Mouse (Mus musculus) midbrain, postnatal 0 days (tissue): Measurements from ENCODE around the gene Psmb4. TPM values are rescaled to one million over a fixed set of nuclear protein-coding genes. Genes with fewer than 3 reads are reported as not detected.
"Not testable (repeated sequence)": the region's sequence is repeated elsewhere in the genome, so short reads cannot be mapped to it uniquely, and the experiment has no call there.

Experiments used
- ATAC-seq: fragments of 200-750 bp; cut with Nextera tagmentation; 2 replicates; pipeline ENCODE4 v1.8.0; 2017; ENCODE audit warnings: moderate number of reproducible peaks, mild to moderate bottlenecking, moderate TSS enrichment, moderate library complexity; ENCODE audit not compliant: low FRiP score
- DNase-seq: peaks from one replicate; pipeline ENCODE4 v3.0.0-alpha.2; 2015; ENCODE audit warnings: low spot score
- H3K27ac ChIP-seq: fragments of 300-500 bp; sonication (generic); 2 replicates; pipeline ENCODE4 v1.5.1; 2014; ENCODE audit warnings: low read depth, mild to moderate bottlenecking, low read length, mixed read lengths
- H3K27me3 ChIP-seq: fragments of 300-500 bp; sonication (generic); 2 replicates; pipeline ENCODE4 v1.6.1; 2014; ENCODE audit warnings: low read length, control low read depth, mixed read lengths; ENCODE audit not compliant: insufficient read depth
- H3K36me3 ChIP-seq: fragments of 300-500 bp; sonication (generic); 2 replicates; pipeline ENCODE4 v1.6.1; 2014; ENCODE audit warnings: low read length, control low read depth, mixed read lengths; ENCODE audit not compliant: insufficient read depth
- H3K4me1 ChIP-seq: fragments of 300-500 bp; sonication (generic); 2 replicates; pipeline ENCODE4 v1.6.1; 2014; ENCODE audit warnings: mild to moderate bottlenecking, control low read depth, antibody characterized with exemption, low read length, mixed read lengths; ENCODE audit not compliant: insufficient read depth
- H3K4me2 ChIP-seq: fragments of 300-500 bp; sonication (generic); 2 replicates; pipeline ENCODE4 v1.6.1; 2014; ENCODE audit warnings: low read depth, mild to moderate bottlenecking, low read length, mixed read lengths; ENCODE audit not compliant: poor library complexity, severe bottlenecking
- H3K4me3 ChIP-seq: fragments of 300-500 bp; sonication (generic); 2 replicates; pipeline ENCODE4 v1.5.1; 2014; ENCODE audit warnings: low read depth, mild to moderate bottlenecking, low read length, moderate library complexity
- H3K9ac ChIP-seq: fragments of 300-500 bp; sonication (generic); replicated peaks from 2 replicates; pipeline ENCODE4 v1.6.1; 2014; ENCODE audit warnings: mild to moderate bottlenecking, low read length, moderate library complexity, mixed read lengths; ENCODE audit not compliant: poor library complexity, severe bottlenecking
- H3K9me3 ChIP-seq: fragments of 300-500 bp; sonication (generic); 2 replicates; pipeline ENCODE4 v1.6.1; 2016; ENCODE audit warnings: low read length, control low read depth
- CTCF ChIP-seq: IDR thresholded peaks from 2 replicates; pipeline ENCODE4 v1.5.1; 2016; ENCODE audit warnings: antibody characterized with exemption, mild to moderate bottlenecking
- WGBS: fragments of 180-500 bp; shearing (Covaris S2); extraction: QIAGEN DNeasy Blood & Tissue Kit; methylation state at CpG from one replicate; pipeline ENCODE4 v1.1.7; 2014; 5-methylcytosine and 5-hydroxymethylcytosine counted together
- polyA plus RNA-seq: library from polyadenylated mRNA; unstranded; fragments of >200 nt; fragmentation: Nextera tagmentation; extraction: Ambion mirVana; gene quantifications from 2 replicates; pipeline ENCODE4 v1.2.1, GENCODE M21; 2015
- total RNA-seq: library from RNA; depleted of rRNA; stranded (reverse); fragments of >200 nt; gene quantifications from 2 replicates; pipeline ENCODE4 v1.2.3, GENCODE M21; 2014

Psmb4 gene
- total and polyA plus RNA-seq, 2 experiments from 2014 or later = 270 to 358 TPM

DNA sequence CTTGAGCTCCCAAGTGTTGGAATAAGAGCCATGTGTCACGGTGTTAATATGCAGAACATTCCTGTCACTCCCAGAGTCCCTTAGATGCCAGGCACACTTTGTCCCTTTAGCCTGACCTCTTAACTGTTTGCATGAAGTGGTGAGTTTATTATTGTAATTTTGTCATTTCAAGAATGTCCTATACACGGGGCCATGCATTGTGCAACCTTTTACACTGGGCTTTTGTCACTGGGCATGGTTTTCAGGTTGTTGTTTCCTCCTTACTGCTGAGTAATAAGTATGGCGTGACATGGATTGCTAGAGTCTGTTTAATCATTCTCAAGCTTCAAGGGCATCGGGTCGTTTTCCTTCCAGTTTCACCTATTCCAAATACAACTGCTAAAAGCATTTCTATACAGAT lies 27.0 kb upstream of the Psmb4 start:
- no peak overlapping the region for H3K4me3 ChIP-seq
- WGBS = 76% methylated on average over 5 of the region's 5 CpGs
- H3K4me2 ChIP-seq = no peak overlapping the region
- no peak overlapping the region for H3K27ac ChIP-seq
- H3K27me3 ChIP-seq = no peaks in the 10 kb centered on the region
- H3K36me3 ChIP-seq = no peaks in the 10 kb centered on the region
- no peaks in the 10 kb centered on the region for H3K4me1 ChIP-seq
- H3K9me3 ChIP-seq = no peaks in the 10 kb centered on the region
- H3K9ac ChIP-seq = no peak overlapping the region
- TF ChIP-seq CTCF = no peak
- no peak for DNase-seq
- ATAC-seq = no peak

DNA sequence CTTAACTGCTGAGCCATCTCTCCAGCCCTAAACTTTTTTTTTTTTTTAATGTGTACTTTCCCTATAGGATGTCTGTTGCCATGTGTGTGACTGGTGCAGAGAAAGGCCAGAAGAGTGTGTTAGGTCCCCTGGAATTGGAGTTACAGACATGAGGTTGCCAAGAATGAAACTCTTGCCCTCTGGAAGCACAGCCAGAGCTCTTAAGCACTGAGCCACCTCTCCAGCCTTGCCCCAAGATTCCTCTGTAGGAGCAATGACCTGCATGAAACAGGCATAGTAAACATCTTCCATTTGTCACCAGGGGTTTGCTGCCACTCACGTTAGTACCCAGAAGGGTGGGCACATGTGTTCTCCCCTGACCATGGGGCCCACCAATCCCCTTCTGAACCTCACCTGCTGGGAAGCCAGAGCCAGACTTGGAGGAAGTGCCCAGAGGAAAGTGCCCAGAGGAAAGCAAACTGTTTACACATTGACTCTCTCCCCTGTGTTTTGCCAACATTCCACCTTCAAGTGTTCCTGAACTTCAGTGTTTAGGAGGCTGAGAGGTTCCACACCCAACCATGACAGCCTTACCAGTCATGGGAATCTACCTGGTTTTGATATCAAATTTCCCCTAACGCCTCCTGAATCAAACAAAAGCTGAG lies 24.4 kb upstream of the Psmb4 start:
- no peak for ATAC-seq
- no peak for TF ChIP-seq CTCF
- 75% methylated on average over 2 of the region's 2 CpGs for WGBS

DNA sequence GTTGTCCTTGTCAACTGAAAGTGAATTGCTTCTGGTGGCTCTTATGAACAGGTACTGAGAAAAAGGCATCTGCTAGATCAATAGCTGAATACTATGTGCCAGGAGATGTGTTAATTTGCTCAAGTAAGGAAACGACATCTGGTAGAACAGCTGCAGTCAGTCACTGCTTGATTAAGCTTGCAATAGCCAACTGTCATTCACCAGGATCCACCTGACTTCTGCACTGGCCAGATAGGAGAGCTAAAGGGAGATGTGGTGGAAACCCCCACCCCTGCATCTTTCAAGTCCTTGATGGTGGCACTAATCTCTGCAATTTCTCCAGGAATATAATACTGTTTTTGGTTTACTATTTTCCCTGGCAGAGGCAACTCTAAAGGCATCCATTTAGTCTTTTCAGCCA lies 19.7 kb upstream of the Psmb4 start:
- H3K36me3 ChIP-seq = no peaks in the 10 kb centered on the region
- 50% methylated on average over 1 of the region's 1 CpGs for WGBS
- TF ChIP-seq CTCF = no peak
- DNase-seq (no peak), ATAC-seq (no peak)
- no peaks in the 10 kb centered on the region for H3K4me1 ChIP-seq
- H3K27ac ChIP-seq = no peak overlapping the region
- no peaks in the 10 kb centered on the region for H3K9me3 ChIP-seq
- no peak overlapping the region for H3K4me2 ChIP-seq
- no peak overlapping the region for H3K4me3 ChIP-seq
- H3K27me3 ChIP-seq = no peaks in the 10 kb centered on the region
- H3K9ac ChIP-seq = no peak overlapping the region

More for the DNA sequence above, 24.4 kb upstream of the Psmb4 start:
- no peak overlapping the region for H3K4me2 ChIP-seq
- no peak overlapping the region for H3K27ac ChIP-seq
- H3K36me3 ChIP-seq = no peaks in the 10 kb centered on the region
- no peak overlapping the region for H3K9ac ChIP-seq
- H3K4me3 ChIP-seq = no peak overlapping the region
- no peaks in the 10 kb centered on the region for H3K9me3 ChIP-seq
- no peaks in the 10 kb centered on the region for H3K4me1 ChIP-seq
- no peak for DNase-seq
- no peaks in the 10 kb centered on the region for H3K27me3 ChIP-seq

DNA sequence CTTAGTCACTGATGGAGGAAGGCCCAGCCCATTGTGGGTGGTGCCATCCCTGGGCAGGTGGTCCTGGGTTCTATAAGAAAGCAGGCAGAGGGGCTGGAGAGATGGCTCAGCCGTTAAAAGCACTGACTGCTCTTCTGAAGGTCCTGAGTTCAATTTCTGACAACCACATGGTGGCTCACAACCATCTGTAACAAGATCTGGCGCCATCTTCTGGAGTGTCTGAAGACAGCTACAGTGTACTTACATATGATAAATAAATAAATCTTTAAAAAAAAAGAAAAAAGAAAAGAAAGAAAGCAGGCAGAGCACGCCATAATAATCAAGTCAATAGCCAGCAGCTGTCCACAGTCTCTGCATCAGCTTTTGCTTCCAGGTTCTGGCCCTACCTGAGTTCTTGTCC lies 18.0 kb upstream of the Psmb4 start:
- H3K4me1 ChIP-seq, DNase-seq, H3K9me3 ChIP-seq, H3K36me3 ChIP-seq, H3K4me3 ChIP-seq, ATAC-seq, H3K27me3 ChIP-seq, H3K27ac ChIP-seq, H3K9ac ChIP-seq, H3K4me2 ChIP-seq: not testable (repeated sequence)
- TF ChIP-seq CTCF = 0 out of 2 replicates have a peak, but pooled peaks have one; percentile 5
- 60% methylated on average over 3 of the region's 3 CpGs for WGBS

DNA sequence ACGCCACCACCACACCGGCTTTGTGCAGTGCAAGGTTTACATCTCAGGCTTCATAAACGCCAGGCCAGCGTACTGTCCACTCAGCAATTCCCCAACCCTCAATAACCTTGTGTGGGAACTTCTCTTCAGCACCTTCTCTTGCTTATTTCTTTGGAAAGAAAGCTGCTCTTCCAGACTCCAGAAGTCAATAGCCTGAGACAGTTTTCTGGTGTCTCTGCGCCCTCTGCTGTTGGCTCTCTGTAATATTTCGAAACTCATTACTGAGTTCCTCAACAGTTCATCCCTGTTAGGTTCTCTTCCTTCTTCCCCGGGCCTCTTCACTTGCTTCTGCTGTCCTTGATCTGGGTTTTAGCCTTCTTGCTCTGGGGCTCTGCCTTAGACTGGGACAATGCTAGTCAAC lies 16.0 kb upstream of the Psmb4 start:
- Histone ChIP-seq H3K9me3 (no peaks in the 10 kb centered on the region), H3K27me3 (no peaks in the 10 kb centered on the region), H3K4me1 (no peaks in the 10 kb centered on the region), H3K9ac (no peak overlapping the region), H3K4me2 (no peak overlapping the region), H3K36me3 (no peaks in the 10 kb centered on the region), H3K4me3 (no peak overlapping the region), H3K27ac (no peak overlapping the region)
- TF ChIP-seq CTCF = peak; percentile 88
- DNase-seq (peak; percentile 78), ATAC-seq (no peak)
- 20% methylated on average over 7 of the region's 7 CpGs for WGBS

DNA sequence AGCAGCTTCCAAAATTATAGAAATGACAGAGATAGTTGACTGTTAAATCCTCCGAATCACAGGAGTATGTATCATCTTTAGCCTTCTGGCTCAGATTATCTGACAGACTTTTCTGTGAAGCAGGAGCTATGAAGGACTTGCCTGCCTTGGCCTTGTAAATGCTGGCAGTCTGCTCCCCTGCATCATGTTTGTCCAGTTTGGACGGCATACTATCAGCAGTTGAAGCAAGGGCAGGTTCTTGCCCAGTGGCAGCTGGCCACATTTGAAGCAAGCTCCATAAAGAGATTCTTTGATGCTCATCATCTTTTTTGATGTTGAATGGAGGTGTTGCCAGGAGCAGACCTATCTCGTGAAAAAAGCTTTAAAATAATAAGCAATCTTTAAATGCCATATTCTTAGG lies 7.3 kb upstream of the Psmb4 start:
- no peak for TF ChIP-seq CTCF
- Histone ChIP-seq H3K27me3 (no peaks in the 10 kb centered on the region), H3K27ac (no peak overlapping the region), H3K9ac (no peak overlapping the region), H3K4me2 (no peak overlapping the region), H3K4me1 (no peaks in the 10 kb centered on the region), H3K36me3 (no peaks in the 10 kb centered on the region), H3K4me3 (no peak overlapping the region), H3K9me3 (no peaks in the 10 kb centered on the region)
- DNase-seq (no peak), ATAC-seq (no peak)
- WGBS = 68% methylated on average over 3 of the region's 3 CpGs
